Mouse (Mus musculus) embryo, embryonic 10 days (tissue): ENCODE measurements around the gene Zfp42.
"Not testable (repeated sequence)": the region's sequence is repeated elsewhere in the genome, so short reads cannot be mapped to it uniquely, and the experiment has no call there.

Source experiments
- DNase-seq: peaks from one replicate; pipeline ENCODE4 v3.0.0-alpha.2; 2015; ENCODE audit warnings: low spot score

Zfp42 gene

DNA sequence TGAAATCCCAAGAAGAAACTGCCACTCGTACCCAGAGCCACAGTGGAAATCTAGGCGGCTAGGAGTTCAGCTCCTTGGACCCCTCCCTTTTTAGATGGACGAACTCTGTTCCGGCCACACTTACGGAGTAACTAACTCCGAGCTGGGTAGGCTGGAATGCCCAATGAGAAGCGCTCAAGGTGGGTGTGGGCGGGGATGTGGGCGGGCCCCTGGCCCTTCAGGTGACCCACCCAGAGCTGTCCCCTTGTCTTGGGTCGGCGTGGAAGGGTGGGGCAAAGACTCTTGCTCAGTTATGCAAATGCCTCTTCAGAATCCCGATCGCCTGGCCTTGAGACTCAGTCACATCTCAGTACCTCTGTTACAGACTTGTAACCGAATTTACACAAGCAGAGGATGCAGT lies at the start of gene Zfp42:
Gene Zfp42 (minus strand): TSS at position 85 of the 400 bp plus-strand sequence.
- no peak for DNase-seq

DNA sequence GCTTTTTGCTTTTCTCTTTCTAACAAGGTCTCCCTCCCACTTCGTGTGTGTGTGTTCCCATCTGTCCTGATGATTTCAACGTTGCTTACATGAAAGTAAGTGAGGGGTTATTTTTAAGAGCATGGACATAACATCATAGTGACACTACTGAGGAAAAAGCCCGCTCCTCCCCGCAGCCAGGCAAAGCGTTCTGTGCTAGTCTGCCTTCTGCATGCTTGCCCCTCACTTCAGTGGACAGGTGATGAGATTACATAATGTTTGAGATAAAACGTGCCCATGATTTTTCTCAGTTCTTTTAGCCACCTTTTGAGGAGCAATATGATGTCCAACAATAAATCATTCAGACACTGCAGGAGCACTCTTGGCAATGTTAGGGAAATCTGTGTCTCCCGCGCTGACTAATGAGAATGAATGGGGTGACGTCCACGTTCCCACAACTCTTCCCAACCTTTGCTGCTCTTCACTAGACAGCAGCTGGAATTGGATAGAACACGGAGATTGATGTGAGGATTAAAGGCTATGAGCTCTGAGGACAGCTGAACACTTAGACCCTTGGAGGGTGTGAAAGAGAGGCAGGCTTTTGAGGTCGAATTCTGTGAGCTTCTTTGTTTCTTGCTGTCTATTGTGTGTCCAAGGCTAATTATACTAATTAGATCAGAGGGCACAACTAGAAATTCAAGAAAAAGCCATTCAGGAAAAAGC lies 49.4 kb upstream of the Zfp42 start:
- no peak for DNase-seq

DNA sequence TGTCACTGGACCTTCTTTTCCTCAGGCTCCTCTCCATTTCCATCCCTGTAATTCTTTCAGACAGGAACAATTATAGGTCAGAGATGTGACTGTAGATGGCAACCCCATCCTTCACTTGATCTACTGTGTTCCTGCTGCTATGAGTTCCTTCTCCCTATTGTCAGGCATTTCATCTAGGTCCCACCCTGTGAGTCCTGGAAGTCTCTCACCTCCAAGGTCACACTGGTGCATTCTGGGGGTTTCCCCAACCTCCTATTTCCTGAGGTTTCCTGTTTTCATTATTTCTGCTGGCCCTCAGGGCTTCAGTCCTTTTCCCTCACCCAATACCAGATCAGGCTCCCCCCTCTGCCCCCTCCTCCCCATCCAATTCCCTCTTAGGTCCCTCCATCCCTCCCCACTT lies 45.5 kb upstream of the Zfp42 start:
- DNase-seq, result not testable (repeated sequence)

DNA sequence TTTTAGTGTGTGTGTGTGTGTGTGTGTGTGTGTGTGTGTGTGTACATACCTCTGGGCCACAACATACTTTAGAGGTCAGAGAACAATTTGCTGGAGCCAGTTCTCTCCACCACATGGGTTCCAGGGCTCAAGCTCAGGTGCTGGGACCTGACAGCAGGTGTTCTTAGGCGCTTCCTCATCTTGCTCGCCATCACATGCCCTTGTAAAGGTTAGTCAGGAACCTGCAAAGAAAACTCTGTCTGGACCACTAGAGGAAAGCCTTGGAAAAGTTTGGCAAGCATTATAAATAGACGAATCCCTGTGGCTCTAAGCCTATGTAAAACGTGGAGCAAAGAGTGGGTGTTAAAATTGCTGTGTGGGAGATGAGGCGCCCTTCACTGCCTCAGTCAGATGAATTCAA lies 31.8 kb upstream of the Zfp42 start:
- DNase-seq, result no peak

DNA sequence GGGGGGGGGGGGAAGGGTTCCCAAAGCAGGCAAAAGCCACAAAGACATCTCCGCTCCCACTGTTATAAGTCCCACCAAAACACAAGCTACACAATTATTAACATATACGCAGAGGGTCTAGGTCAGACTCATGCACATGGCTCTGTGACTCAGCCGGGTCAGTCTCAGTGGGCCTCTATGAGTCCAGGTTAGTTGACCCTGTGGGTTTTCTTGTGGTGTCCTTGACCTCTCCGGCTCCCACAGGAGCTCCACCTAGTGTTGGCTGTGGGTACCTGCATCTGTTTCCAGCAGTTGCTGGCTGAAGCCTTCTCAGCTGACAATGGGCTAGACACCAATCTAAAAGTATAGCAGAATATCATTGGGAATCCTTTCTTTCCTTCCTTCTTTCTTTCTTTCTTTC lies 26.7 kb upstream of the Zfp42 start:
- DNase-seq, result peak; percentile 41

DNA sequence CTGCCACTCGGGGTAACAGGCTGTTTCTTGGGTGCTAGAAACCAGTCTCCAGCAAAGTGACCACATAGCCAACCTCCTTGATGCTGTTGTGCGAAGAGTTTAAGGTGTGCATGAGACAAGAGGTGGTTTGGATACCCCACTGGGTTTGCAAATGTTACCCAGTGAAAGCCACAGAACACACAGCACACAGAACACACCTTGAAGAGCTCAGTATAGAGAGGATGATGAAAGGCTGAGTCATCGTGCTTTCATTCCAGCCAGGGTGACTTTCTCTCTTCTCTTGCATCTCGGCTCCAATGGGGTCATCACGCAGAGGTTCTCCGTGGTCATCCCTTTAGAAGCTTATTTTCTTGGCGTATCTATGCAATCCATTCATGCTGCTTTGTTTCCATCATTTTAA lies 24.9 kb upstream of the Zfp42 start:
- DNase-seq, result no peak

DNA sequence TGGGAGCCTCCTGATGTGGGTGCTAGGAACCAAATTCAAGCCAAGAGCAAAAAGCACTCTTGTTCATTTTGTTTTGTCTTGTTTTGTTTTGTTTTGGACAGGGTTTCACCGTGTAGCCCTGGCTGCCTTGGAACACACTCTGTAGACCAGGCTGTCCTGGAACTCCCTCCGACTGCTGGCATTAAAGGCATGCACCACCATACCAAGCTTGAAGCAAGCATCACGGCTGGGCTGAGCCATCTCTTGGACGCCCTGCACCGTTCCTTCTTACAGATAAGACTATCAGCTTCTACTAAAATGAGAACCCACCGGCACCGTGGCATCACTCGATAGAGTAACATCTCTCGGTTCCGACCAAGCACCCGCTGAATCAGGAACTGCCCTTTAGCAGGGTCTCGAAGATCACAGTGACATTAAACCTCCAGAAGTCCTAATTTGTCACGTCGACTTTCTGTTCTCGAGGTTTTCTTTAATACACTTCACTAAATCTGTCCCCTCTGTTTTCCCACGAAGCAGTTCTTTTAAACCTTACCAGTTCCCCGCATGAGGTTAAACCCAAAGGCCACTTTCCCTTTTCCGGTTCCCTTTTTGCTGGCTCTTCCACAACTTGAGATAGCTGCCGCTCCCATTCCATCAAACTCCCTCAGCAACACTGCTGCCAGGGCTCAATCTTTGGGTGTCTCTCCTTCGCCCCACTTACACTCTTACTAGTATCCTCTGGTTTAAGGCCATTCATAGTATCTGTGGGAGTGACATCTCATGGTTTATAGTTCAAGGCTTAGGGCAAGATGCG lies 23.3 kb upstream of the Zfp42 start:
- DNase-seq, result no peak

DNA sequence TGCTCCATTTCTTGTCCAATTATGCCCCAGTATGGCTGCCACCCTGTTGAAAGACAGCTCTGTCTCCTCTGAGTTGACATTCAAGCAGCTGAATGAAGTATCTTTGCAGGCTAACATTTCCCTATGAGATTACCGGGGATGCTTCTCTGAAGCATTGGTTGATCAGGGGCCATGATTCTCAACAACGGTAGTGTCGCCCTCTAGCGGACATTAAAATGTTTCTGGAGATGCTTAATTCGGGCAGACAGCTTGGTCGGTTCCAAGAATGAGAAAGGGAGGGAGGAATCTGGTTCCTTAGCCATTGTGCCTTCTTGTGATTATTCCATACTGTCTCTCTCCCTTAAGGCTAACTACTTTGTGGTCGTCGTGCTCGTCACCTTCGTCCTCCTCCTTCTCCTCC lies 21.9 kb upstream of the Zfp42 start:
- no peak for DNase-seq

DNA sequence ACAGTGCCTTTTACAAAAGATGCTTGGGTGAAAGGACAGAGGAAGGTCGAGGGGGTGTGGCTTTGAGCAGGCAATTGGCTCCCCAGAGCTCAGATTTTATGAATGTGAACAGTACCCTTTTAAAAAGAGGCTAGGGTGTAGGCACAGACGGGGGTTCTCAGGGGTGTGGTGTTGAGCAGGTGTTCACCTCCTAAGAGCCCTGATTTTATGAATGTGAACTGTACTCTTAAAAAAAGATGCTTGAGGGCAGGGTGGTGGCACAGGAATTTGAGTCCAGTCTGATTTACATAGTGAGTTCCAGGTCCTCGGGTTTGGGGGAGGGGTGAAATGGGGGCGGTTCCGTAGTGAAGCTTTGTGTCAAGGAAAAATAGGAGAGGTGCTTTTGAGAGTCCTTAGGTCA lies 14.0 kb upstream of the Zfp42 start:
- no peak for DNase-seq

DNA sequence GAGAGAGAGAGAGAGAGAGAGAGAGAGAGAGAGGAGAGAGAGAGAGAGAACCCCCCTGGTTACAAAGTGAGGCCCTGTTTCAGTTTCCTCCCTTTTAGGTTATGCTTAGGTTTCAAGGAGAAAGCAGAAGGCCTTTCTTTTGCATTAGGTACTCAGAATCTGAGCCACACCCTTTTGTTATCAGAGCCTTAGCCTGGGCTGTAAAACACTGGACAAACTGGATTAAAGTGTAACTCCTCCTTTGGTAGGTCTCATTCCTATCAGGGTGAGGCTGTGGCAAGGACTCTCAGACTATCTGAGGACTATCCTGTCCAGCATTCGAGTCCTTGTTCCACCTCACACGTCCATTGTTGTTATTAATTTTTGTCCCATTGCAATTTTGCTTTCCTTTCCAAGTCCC lies 1.4 kb upstream of the Zfp42 start:
- DNase-seq, result no peak

DNA sequence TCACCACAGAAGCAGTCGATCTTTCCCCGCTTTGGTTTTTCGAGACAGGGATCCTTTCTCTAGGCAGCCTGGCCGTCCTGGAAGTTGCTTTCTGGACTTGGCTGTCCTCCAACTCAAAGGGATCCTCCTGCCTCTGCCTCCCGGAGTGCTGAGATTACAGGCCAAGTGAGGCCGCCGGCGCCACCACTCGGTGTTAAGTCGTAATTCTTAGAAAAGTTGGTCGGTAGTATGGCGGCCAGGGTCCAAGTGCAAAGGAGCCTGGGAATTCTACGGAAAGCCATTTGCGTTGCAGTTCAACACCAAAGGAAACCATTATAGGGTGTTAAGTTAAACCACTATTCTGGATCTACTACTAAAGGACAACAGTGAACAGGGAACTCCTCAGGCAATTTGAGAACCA lies 1.1 kb downstream of the Zfp42 start:
- DNase-seq, result no peak

DNA sequence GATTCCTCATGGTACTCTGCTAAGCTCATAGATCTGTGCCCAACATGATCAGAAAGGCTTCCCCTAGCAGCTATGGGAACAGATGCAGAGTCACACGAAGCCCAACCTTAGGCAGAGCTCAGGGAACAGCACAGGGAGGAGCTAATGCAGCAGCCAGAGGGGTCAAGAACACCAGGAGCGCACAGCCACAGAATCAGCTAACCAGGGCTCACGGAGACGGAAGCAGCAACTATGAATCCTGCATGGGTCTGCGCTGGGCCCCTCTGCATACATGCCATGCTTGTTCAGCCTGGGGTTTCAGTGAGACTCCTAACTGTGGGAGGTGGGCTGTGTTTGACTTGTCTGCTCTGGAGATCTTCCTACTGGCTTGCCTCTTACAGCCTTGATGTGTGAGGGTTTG lies 7.0 kb downstream of the Zfp42 start:
- DNase-seq, result no peak

DNA sequence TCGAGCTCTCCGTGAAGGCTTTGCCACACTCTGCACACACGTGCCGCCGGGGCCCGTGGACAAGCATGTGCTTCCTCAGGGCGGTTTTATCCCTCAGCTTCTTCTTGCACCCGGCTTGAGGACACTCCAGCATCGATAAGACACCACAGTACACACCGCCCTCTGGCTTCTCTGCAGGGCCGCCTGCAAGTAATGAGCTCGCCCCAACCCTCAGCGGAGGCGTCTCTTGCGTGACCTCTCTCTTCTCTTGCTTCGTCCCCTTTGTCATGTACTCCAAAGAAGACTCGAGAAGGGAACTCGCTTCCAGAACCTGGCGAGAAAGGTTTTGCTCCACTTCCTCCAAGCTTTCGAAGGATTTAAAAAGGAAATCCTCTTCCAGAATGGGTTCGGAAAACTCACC lies 11.0 kb downstream of the Zfp42 start:
- no peak for DNase-seq

DNA sequence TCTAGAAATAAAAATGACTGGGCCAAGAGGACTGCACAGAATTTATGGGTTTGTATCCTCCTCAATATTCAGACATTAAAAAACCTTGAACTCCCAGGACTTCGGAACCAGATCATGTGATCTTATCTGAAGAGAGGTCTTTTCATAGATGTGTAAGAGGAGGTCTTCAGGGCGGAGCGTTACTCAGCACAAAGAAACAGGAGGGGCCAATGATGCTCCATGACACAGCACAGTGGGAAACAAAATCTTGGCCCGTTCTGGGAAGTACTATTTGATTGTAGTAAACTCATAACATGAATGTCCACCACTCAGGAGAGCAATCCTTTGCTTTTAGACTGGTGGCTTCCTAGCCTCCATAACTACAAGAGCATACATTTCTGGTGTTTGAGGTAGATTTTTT lies 12.6 kb downstream of the Zfp42 start:
- no peak for DNase-seq

DNA sequence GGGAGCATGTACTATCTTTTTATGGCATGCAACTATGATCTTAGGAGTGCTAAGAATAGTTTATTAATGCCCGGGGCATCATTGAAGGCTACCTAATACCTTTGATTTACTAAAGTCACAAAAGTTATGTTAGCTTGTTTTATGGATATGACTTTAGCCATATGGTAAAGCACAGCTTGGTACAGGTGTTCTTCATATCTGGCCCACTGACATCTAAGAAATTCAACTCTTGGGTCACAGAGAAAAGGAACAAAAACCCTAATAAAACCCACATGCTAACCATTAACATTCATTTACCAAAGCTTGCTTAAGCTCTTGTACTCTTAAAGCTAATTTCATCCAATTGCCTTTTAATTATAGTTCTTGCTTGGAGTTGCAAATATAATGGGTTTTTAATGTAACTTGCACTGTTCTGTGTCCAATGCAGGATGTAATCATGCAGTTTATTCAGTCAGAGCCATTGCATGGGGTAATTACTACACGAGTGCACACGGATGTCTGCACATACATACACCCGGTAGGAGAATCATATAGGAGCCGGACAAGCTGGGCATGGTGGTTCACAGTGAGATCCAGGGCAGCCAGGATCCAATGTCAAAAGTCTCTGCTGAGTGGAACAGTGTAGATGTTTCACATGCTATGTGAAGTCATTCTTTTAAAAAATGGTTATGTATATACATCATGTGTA lies 16.2 kb downstream of the Zfp42 start:
- DNase-seq, result no peak

DNA sequence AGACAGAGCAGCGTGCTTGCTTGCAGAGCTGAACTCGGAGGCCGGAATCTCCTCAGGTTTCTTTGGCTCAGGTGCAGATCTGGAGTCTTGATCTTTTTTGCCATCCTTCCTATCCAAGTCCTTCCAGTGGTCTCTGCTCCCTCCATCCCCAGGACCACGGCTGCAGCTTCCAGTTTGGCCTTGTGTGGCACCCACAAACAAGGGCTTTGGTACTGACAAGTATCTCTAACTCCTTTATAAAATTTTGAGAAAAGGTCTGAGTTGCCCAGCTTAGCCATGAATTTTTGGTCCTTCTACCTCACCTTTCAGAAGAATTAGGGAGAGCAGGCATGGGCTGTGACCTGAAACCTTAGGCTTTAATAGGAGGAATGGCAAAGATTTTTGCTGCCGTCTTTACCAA lies 17.0 kb downstream of the Zfp42 start:
- DNase-seq, result no peak

DNA sequence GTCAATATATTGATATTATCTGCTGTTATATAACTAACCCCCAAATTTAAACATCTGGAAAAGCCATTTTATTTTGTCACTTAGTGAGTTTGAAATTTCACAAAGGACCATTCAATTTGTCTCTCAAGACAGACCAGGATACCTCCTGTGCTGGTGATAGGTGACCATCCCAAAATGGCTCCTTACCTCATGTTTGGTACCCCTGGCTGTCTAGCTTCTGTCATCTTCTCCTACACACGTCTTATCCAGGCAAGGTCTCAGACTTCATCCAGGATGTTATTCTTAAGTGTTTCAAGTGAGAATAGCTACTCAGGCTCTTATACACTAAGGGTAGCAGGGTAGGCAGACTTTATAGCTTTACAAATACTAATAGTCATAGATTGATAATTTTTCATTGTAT lies 17.9 kb downstream of the Zfp42 start:
- no peak for DNase-seq

DNA sequence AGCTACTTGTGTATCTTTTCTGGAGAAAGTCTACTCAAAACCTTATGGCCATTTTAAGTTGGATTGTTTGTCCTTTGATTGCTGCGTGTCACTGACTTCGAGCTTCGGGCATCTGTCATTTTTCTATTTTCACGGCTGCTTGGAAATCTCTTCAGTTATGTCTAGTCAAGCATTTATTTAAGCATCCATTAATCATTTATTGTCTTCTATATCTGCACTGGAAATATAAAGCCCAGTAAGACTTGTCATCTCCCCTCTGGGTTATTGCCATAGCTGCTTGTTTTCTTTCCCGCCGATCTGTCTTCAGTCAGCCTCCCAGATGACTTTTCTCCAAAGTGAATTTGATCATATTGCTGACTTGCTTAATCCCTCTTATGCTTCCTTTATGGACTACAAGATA lies 19.3 kb downstream of the Zfp42 start:
- DNase-seq, result no peak

DNA sequence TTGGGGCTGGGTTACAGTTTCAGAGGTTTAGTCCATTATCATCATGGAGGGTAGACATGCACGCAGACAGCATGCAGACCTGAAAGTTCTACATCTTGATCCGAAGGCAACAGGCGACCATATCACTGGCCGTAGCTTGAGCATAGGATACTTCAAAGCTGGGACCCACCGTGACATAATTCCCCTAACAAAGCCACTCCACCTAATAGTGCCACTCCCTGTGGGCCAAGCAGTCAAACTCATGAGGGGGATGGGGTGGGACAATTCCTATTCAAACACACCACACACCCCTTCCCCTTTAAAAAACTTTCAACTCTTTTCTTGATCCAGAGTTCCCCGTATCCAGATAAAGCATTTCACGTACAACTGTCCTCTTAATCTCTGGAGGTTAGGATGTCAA lies 23.5 kb downstream of the Zfp42 start:
- no peak for DNase-seq

DNA sequence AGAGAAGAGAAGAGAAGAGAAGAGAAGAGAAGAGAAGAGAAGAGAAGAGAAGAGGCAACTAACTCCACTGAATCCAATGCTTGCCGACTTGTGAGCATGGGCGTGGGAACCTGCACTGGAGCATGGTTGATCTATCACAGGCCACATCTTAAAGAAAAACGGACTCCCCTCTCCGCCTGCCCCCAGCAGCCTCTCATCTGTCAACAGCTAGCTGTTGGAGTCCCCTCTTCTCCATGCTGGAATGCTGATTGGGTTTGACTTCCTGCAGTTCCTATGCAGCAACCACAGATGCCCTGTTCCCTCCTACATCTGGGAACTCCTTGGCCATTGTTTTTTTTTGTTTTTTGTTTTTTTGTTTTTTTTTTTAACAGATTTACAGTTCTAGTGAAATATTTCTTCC lies 28.4 kb downstream of the Zfp42 start:
- peak; percentile 8 for DNase-seq

DNA sequence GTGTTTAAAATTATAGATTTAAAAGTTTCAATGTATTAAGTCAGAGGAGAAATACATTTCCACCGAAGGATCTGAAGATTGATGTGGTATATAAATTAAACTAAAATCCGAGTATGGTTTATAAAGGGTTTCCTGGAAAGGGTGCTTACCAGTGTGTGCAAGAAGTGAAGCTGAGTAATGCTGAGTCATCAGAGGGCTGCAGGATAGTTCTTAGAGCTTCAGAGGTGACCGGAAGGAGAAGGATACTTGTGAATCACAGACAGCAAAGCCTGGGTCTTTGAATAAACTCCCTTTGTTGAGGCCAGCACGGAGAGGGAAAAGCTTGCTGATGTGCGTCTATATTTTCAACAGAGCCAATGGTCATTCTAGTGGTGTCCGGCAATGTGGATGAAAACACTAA lies 45.8 kb downstream of the Zfp42 start:
- no peak for DNase-seq

DNA sequence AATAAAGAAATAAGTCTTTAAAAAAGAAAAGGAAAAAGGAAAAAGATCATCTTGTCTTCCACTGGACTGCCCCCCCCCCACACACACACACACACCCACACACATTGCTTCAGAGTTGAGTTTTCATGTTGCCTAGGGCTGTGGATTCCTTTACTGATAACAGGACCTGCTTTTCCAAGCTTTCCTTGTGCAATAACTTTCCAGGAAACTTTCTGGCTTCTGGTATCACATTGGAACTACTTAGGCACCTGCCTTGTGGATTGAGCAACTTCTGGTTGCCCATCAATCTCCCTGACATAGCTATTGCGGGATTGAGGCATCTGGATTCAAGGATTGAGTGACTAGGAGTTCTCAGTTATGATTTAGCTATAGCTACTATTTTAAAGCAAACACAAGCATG lies 48.9 kb downstream of the Zfp42 start:
- no peak for DNase-seq

DNA sequence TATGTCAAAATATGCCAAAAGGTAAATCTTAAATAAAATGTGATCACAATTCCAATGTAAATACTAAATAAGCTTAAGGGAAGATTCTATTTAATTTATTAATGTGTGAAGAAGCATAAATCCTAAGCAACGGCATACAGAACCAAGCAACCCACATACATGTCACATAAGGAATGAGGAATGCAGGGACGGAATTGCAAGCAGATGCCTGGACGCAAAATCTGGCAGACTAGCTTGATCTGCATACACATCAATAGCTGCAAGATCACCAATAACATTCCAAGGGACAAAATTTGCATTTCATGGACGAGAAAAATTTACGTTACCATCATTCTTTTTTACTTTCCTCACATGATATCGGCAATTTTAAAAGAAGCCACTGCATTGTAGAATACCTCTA lies 51.1 kb downstream of the Zfp42 start:
- no peak for DNase-seq
